Mouse (Mus musculus) kidney, adult 2 months (tissue): ENCODE measurements around the gene Otop1. TPM values are rescaled to one million over a fixed set of nuclear protein-coding genes. Genes with fewer than 3 reads are reported as not detected.

Source experiments
- DNase-seq: peaks from one replicate; pipeline ENCODE4 v3.0.0; 2021
- H3K27ac ChIP-seq: fragments of 200-500 bp; 2 replicates; pipeline ENCODE4 v1.5.1; 2012; ENCODE audit warnings: low read depth, low read length, control low read depth, inconsistent platforms; ENCODE audit not compliant: insufficient read depth
- H3K27me3 ChIP-seq: fragments of 200-500 bp; replicated peaks from 2 replicates; pipeline ENCODE4 v1.6.1; 2012; ENCODE audit warnings: mild to moderate bottlenecking, moderate library complexity, low read length, inconsistent platforms; ENCODE audit not compliant: control insufficient read depth, insufficient read depth
- H3K36me3 ChIP-seq: fragments of 200-500 bp; 2 replicates; pipeline ENCODE4 v1.6.1; 2012; ENCODE audit warnings: mild to moderate bottlenecking, moderate library complexity, low read length, inconsistent platforms; ENCODE audit not compliant: control insufficient read depth, insufficient read depth
- H3K4me1 ChIP-seq: fragments of 200-500 bp; 2 replicates; pipeline ENCODE4 v1.6.1; 2011; ENCODE audit warnings: low read length; ENCODE audit not compliant: control insufficient read depth, insufficient read depth
- H3K4me3 ChIP-seq: fragments of 200-500 bp; 2 replicates; pipeline ENCODE4 v1.5.1; 2011; ENCODE audit warnings: mild to moderate bottlenecking, low read depth, low read length, control low read depth; ENCODE audit not compliant: insufficient read depth
- CTCF ChIP-seq: fragments of 200-500 bp; conservative IDR thresholded peaks from 2 replicates; pipeline ENCODE4 v1.5.1; 2011; ENCODE audit warnings: low read depth, mild to moderate bottlenecking, control low read depth, low read length, moderate library complexity, mixed read lengths; ENCODE audit not compliant: insufficient read depth, insufficient read length
- POLR2A ChIP-seq: fragments of 200-500 bp; IDR thresholded peaks from one replicate; pipeline ENCODE4 v1.6.1; 2011; ENCODE audit warnings: low read depth, low read length, control low read depth
- WGBS: fragments of 180-500 bp; shearing (Covaris S2); methylation state at CpG from one replicate; pipeline ENCODE4 v1.1.7; 2018; 5-methylcytosine and 5-hydroxymethylcytosine counted together
- polyA plus RNA-seq: library from polyadenylated mRNA; depleted of rRNA; stranded (reverse); fragments of >200 nt; gene quantifications from 2 replicates; pipeline ENCODE4 v1.2.3, GENCODE M21; 2012; rRNA removed

Gene Otop1
- 3.3 and 5.1 TPM in 2 replicates for polyA plus RNA-seq

DNA sequence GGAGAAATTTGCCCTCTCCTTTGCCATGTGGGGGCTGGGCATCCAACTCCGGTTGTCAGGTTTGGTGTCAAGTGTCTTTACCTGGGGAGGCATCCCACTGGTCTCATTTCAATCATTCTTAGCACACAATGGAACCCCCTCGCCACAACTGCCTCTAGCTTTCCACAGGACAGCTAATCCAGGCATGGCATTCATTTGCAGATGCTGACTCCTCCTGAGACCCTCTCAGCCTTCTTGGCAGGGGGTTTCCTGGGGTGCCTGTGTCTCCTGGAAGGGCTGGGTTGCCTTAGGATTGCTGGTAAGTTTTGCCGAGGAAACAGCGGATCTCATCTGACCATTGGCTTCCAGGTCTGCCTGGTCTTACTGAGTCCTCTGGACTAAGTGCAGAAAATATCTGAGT lies at the start of gene Otop1:
Otop1 (plus strand) TSS at position 202 of the 400 bp plus-strand sequence.
- peaks cover 2% of the 10 kb centered on the region for H3K27me3 ChIP-seq
- TF ChIP-seq POLR2A, result no peak
- no peak for TF ChIP-seq CTCF

DNA sequence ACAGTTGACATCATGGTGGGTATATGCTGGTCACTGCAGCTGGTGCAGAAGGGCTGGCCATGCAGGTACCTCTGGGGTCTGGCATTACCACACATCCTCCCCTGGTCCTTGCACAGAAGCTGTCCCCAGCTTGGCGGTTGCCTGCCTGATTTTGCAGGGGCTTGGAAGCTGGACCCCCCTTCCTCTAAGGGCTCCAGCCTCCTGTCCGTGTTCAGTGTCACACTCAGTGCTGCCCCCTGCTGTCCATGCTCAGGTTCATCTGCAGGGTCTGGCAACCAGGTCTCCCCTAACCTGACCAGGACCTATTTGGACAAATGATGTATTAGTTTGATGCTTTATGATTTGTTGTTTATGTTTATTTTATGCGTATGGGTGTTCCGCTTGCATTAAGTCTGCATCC lies 40.4 kb upstream of the Otop1 start:
- DNase-seq, result peak; percentile 30
- Histone ChIP-seq H3K4me3 (no peak overlapping the region), H3K36me3 (peaks cover 1% of the 10 kb centered on the region; the same call in 1 of the 2 replicates), H3K27ac (no peak overlapping the region), H3K4me1 (no peaks in the 10 kb centered on the region), H3K27me3 (no peaks in the 10 kb centered on the region)
- 66% methylated on average over 4 of the region's 4 CpGs for WGBS
- no peak for TF ChIP-seq POLR2A
- peak; percentile 68 for TF ChIP-seq CTCF

More for the DNA sequence above, at the start of gene Otop1:
- no peak within 1 kb of the TSS for H3K27ac ChIP-seq
- DNase-seq, result no peak
- 18% methylated on average over 4 of the region's 4 CpGs for WGBS
- no peaks in the 10 kb centered on the region; the same call in 1 of the 2 replicates for H3K4me1 ChIP-seq
- H3K4me3 ChIP-seq, result no peak within 1 kb of the TSS
- H3K36me3 ChIP-seq, result no peaks in the 10 kb centered on the region; the same call in 1 of the 2 replicates

DNA sequence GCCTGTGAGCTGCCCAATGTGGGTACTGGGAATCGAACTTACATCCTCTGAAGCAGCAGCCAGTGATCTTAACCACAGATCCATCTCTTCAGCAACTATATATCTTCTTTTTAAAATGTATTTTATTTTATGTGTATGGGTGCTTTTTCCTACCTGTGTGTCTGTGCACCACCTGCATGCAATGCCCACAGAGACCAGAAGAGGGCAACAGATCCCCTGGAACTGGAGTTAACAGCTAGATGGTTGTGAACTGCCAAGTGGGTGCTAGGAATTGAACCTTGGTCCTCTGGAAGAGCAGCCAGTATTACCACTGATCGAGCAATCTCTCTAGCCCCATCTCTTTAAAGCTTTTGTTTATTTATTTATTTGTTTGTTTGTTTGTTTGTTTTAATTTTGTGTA lies 39.1 kb upstream of the Otop1 start:
- no peaks in the 10 kb centered on the region for H3K36me3 ChIP-seq
- WGBS, result 96% methylated on average over 2 of the region's 2 CpGs
- DNase-seq, result no peak
- no peak overlapping the region for H3K27ac ChIP-seq
- H3K4me3 ChIP-seq, result no peak overlapping the region
- TF ChIP-seq POLR2A, result no peak
- no peak for TF ChIP-seq CTCF
- no peaks in the 10 kb centered on the region for H3K4me1 ChIP-seq
- H3K27me3 ChIP-seq, result no peaks in the 10 kb centered on the region

DNA sequence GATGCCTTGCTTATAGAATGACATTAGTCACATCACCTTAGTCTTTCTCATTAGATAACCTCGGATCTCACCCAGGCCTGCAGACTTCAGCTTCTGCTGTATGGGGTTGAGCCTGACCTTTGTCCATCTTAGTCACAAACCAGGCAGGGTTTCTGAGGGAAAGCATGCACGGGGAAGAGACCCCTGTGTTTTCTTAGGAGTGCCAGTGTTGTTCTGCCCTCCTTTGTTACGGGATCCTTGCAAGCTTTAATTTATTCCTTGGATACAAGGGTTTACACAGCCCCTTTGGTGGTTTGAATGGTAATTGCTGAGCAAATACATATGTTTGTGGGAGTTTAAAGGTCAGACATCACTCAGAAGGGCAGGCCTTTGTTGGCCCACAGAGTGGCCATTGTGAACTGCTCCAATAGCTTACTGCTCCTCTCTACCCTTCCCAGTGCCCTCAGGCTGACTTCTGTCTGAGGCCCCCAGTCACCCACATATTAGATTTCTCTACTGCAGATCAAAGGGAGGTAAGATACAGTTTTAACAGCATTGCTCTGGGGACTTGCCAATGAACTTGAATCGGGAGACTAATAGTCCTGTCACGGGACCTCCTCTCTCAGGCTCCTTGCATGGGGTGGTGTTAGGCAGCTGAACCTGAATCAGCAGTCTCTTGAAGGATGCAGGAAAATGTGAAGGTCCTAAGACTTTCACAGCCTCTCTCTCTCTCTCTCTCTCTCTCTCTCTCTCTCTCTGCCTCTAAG lies 34.9 kb upstream of the Otop1 start:
- no peak for TF ChIP-seq CTCF
- no peak overlapping the region for H3K4me3 ChIP-seq
- no peaks in the 10 kb centered on the region for H3K27me3 ChIP-seq
- H3K36me3 ChIP-seq, result no peaks in the 10 kb centered on the region
- WGBS, result 29% methylated on average over 5 of the region's 5 CpGs
- H3K27ac ChIP-seq, result no peak overlapping the region
- no peaks in the 10 kb centered on the region for H3K4me1 ChIP-seq
- no peak for DNase-seq

DNA sequence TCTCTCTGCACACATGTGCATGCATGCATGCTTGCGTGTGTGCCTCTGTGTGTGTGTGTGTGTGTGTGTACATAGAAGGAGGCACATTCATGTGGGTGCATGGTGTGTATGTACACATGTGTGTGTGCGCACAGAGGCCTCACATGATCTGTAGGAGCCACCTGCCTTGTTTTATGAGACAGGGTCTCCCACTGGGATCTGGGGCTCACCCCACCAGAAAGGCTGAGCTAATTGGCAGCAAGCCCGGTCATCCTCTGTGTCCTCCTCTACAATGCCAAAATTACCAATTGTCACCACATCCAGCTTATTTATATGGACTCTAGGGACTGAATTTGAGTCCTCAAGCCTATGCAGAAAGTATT lies 34.3 kb upstream of the Otop1 start:
- no peaks in the 10 kb centered on the region for H3K36me3 ChIP-seq
- no peak for DNase-seq
- no peak overlapping the region for H3K27ac ChIP-seq
- H3K4me3 ChIP-seq, result no peak overlapping the region
- TF ChIP-seq CTCF, result no peak
- no peaks in the 10 kb centered on the region for H3K27me3 ChIP-seq
- WGBS, result 77% methylated on average over 3 of the region's 3 CpGs
- H3K4me1 ChIP-seq, result no peaks in the 10 kb centered on the region

DNA sequence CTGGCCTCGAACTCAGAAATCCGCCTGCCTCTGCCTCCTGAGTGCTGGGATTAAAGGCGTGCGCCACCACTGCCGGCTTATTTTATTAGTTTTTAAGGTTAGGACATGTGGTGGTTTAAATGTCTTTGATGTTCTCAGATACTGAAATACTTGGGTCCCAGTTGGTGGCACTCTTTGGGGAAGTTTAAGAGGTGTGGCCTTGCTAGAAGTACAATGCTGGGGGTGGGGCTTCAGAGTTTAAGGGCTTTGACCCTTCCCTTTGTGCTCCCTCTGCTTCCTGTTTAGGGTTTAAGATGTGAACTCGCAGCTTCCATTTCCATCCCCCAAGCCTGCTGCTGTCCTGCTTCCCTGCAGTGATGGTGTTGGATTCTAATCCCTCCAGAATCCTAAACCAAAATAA lies 33.8 kb upstream of the Otop1 start:
- TF ChIP-seq POLR2A (no peak), CTCF (no peak)
- DNase-seq, result no peak
- no peak overlapping the region for H3K4me3 ChIP-seq
- H3K27ac ChIP-seq, result no peak overlapping the region
- H3K4me1 ChIP-seq, result no peaks in the 10 kb centered on the region
- H3K27me3 ChIP-seq, result no peaks in the 10 kb centered on the region
- H3K36me3 ChIP-seq, result no peaks in the 10 kb centered on the region
- WGBS, result 84% methylated on average over 6 of the region's 6 CpGs

DNA sequence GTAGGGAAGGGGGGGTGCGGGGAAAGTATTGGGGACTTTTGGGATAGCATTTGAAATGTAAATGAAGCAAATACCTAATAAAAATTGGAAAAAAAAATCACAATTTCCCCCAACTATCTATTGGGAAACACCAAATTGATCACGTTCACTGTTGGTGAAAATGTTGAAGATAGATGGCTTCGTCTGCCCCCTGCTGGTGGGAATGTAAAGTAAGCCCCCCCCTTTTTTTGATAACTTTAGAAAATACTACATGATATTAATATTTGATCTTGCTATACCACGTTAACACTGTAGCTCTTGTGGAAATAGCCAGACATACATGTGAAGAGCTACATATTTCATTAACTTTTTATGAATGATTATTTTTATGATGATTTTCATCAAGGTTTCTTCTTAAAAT lies 20.6 kb upstream of the Otop1 start:
- no peak overlapping the region for H3K4me3 ChIP-seq
- H3K27me3 ChIP-seq, result no peaks in the 10 kb centered on the region
- WGBS, result 40% methylated on average over 4 of the region's 4 CpGs
- H3K4me1 ChIP-seq, result no peaks in the 10 kb centered on the region
- no peak overlapping the region for H3K27ac ChIP-seq
- no peaks in the 10 kb centered on the region for H3K36me3 ChIP-seq
- DNase-seq, result no peak
- TF ChIP-seq CTCF, result no peak
- no peak for TF ChIP-seq POLR2A
